ENCODE assay signal across 9 mouse cellular contexts in genomic region chr9:113929676-113930075, GRCm38 (mm10). TPM values are rescaled to one million over a fixed set of nuclear protein-coding genes. Genes with fewer than 3 reads are reported as not detected.
DNase-seq lines count a peak whose midpoint lies in the region; ATAC-seq and TF ChIP-seq lines count a peak whose summit lies in the region.
"Had no signal": no experiment of that assay in that cellular context is flagged by ENCODE, and none has a peak within 500 bp of the region (broad histone marks: within the 10 kb centered on the region; RNA-seq: fewer than 3 reads in every experiment).

No protein-coding gene starts in this region.

- H3K27ac ChIP-seq in forebrain, embryonic 10.5 days = 0 out of 2 replicates have a peak overlapping the region, but pooled peaks have one; percentile 93
- no peak overlapping the region for H3K27ac ChIP-seq in forebrain, embryonic 14.5 days (ENCODE audit: low read depth, low read length)
- H3K27ac ChIP-seq in liver, adult 2 months (replicated peaks; ENCODE audit: insufficient read depth, low read depth, low read length) = peak overlapping the region; percentile 84
- 0 out of 2 replicates have a peak overlapping the region, but pooled peaks have one; percentile 93 for H3K27ac ChIP-seq in embryonic facial prominence, embryonic 10.5 days (replicated peaks)
- peak overlapping the region; percentile 91 for H3K27ac ChIP-seq in midbrain, embryonic 15.5 days

- H3K9ac ChIP-seq in forebrain, embryonic 14.5 days (ENCODE audit: low read length) = no peak overlapping the region
- H3K9ac ChIP-seq in liver, adult 2 months (ENCODE audit: low read depth, low read length) = no peak overlapping the region
- H3K9ac ChIP-seq in midbrain, embryonic 15.5 days = no peak overlapping the region

- H3K4me3 ChIP-seq in forebrain, embryonic 10.5 days = peak overlapping the region; percentile 96; the same call in 1 of the 2 replicates
- no peak overlapping the region for H3K4me3 ChIP-seq in forebrain, embryonic 14.5 days (ENCODE audit: low read depth, low read length)
- no peak overlapping the region for H3K4me3 ChIP-seq in liver, adult 2 months (ENCODE audit: insufficient read depth, low read depth, low read length)
- peak overlapping the region; percentile 97 for H3K4me3 ChIP-seq in embryonic facial prominence, embryonic 10.5 days
- H3K4me3 ChIP-seq in midbrain, embryonic 15.5 days = peak overlapping the region; percentile 78; the same call in 1 of the 2 replicates

- H3K9me3 ChIP-seq in forebrain, embryonic 10.5 days = no peaks in the 10 kb centered on the region
- H3K9me3 ChIP-seq in forebrain, embryonic 14.5 days (replicated peaks; ENCODE audit: control insufficient read depth, low read length) = no peaks in the 10 kb centered on the region
- H3K9me3 ChIP-seq in embryonic facial prominence, embryonic 10.5 days = no peaks in the 10 kb centered on the region
- H3K9me3 ChIP-seq in midbrain, embryonic 15.5 days = no peaks in the 10 kb centered on the region
- H3K9me3 ChIP-seq: lung, embryonic 15.5 days had no signal

- 0 out of 2 replicates have a peak, but pooled peaks cover under 1% of the 10 kb centered on the region for H3K36me3 ChIP-seq in forebrain, embryonic 10.5 days (replicated peaks)
- H3K36me3 ChIP-seq in forebrain, embryonic 14.5 days (ENCODE audit: control insufficient read depth, insufficient read depth, low read length) = 0 out of 2 replicates have a peak, but pooled peaks cover 5% of the 10 kb centered on the region
- no peaks in the 10 kb centered on the region for H3K36me3 ChIP-seq in liver, adult 2 months (ENCODE audit: control insufficient read depth, insufficient read depth, low read length)
- H3K36me3 ChIP-seq in embryonic facial prominence, embryonic 10.5 days (replicated peaks) = peaks cover 7% of the 10 kb centered on the region; the same call in 1 of the 2 replicates
- 0 out of 2 replicates have a peak, but pooled peaks cover 3% of the 10 kb centered on the region for H3K36me3 ChIP-seq in midbrain, embryonic 15.5 days (replicated peaks)
- H3K36me3 ChIP-seq: lung, embryonic 15.5 days had no signal

- H3K27me3 ChIP-seq in forebrain, embryonic 10.5 days (ENCODE audit: poor library complexity, severe bottlenecking) = no peaks in the 10 kb centered on the region
- no peaks in the 10 kb centered on the region for H3K27me3 ChIP-seq in forebrain, embryonic 14.5 days (replicated peaks; ENCODE audit: control insufficient read depth, insufficient read depth, low read length)
- H3K27me3 ChIP-seq in liver, adult 2 months (ENCODE audit: control insufficient read depth, insufficient read depth, low read length) = no peaks in the 10 kb centered on the region
- H3K27me3 ChIP-seq in embryonic facial prominence, embryonic 10.5 days (replicated peaks; ENCODE audit: low read depth, poor library complexity, severe bottlenecking) = no peaks in the 10 kb centered on the region
- H3K27me3 ChIP-seq in midbrain, embryonic 15.5 days (replicated peaks) = no peaks in the 10 kb centered on the region
- H3K27me3 ChIP-seq: lung, embryonic 15.5 days had no signal

- DNase-seq in forebrain, embryonic 10.5 days (ENCODE audit: extremely low spot score, low spot score) = no peak
- DNase-seq in forebrain, embryonic 14.5 days (ENCODE audit: low spot score) = no peak
- peak; percentile 82 for DNase-seq in liver, adult 2 months (ENCODE audit: extremely low read depth, low read depth, low spot score)
- no peak for DNase-seq in liver
- no peak for DNase-seq in embryonic facial prominence, embryonic 10.5 days (ENCODE audit: low spot score)
- no peak for DNase-seq in cerebellum, postnatal 10 days
- no peak for DNase-seq in thymus, postnatal 36 days

- TF ChIP-seq POLR2A in liver, adult 2 months (IDR thresholded peaks at IDR 0.05; ENCODE audit: extremely low read depth, insufficient read depth, low read length) = no peak

- no peak for ATAC-seq in forebrain, embryonic 14.5 days
- no peak for ATAC-seq in midbrain, embryonic 15.5 days (replicated peaks)

- no peak overlapping the region; the same call in 1 of the 2 replicates for H3K4me2 ChIP-seq in forebrain, embryonic 14.5 days (ENCODE audit: low read length)
- H3K4me2 ChIP-seq in midbrain, embryonic 15.5 days = no peak overlapping the region

- peaks cover 10% of the 10 kb centered on the region for H3K79me2 ChIP-seq in liver, adult 2 months (ENCODE audit: control insufficient read depth, insufficient read depth, low read length)

- 83% methylated on average over 1 of the region's 1 CpGs for WGBS in forebrain, embryonic 10.5 days
- WGBS in forebrain, embryonic 14.5 days = 78% methylated on average over 1 of the region's 1 CpGs
- WGBS in liver, adult 2 months = 58% methylated on average over 1 of the region's 1 CpGs
- 77% methylated on average over 1 of the region's 1 CpGs for WGBS in embryonic facial prominence, embryonic 10.5 days
- WGBS in midbrain, embryonic 15.5 days = 85% methylated on average over 1 of the region's 1 CpGs

- H3K4me1 ChIP-seq in forebrain, embryonic 10.5 days = peaks cover 27% of the 10 kb centered on the region
- peaks cover 15% of the 10 kb centered on the region for H3K4me1 ChIP-seq in forebrain, embryonic 14.5 days (ENCODE audit: control insufficient read depth, insufficient read depth, low read length)
- H3K4me1 ChIP-seq in liver, adult 2 months (ENCODE audit: control insufficient read depth, insufficient read depth, low read length) = peaks cover 11% of the 10 kb centered on the region
- H3K4me1 ChIP-seq in embryonic facial prominence, embryonic 10.5 days = peaks cover 18% of the 10 kb centered on the region
- H3K4me1 ChIP-seq in midbrain, embryonic 15.5 days = peaks cover 29% of the 10 kb centered on the region

- TF ChIP-seq CTCF in liver, adult 2 months (IDR thresholded peaks at IDR 0.05; ENCODE audit: low read depth, low read length) = no peak

RNA-seq across cellular contexts. Expression of gene Ubp1, which starts 1.1 kb away (rescaled TPM):
- 35.4 and 39.1 TPM in 2 replicates for polyA plus RNA-seq in forebrain, embryonic 10.5 days (2016; fragmentation: Nextera tagmentation; extraction: Ambion mirVana)
- 30.5 and 30.7 TPM in 2 replicates for polyA plus RNA-seq in forebrain, embryonic 14.5 days (2014; fragmentation: Nextera tagmentation; extraction: Ambion mirVana)
- 24.2 and 30.9 TPM in 2 replicates for total RNA-seq in liver, adult 2 months (2014; rRNA removed)
- polyA plus RNA-seq in liver, adult 2 months (2012; rRNA removed) = 26.6 and 27.8 TPM in 2 replicates
- polyA plus RNA-seq in embryonic facial prominence, embryonic 10.5 days (2016; fragmentation: Nextera tagmentation; extraction: Ambion mirVana) = 39.0 and 39.2 TPM in 2 replicates
- polyA plus RNA-seq in midbrain, embryonic 15.5 days (2015; fragmentation: Nextera tagmentation; extraction: Ambion mirVana) = 33.1 and 34.2 TPM in 2 replicates

Comparison
In these comparisons a context has a peak if more than half of its experiments do, and no peak if none do; other contexts are left out.
1. H3K4me3 ChIP-seq: peak in forebrain, embryonic 10.5 days (single experiment), embryonic facial prominence, embryonic 10.5 days (single experiment) and midbrain, embryonic 15.5 days (single experiment); none in forebrain, embryonic 14.5 days (single experiment) and liver, adult 2 months (single experiment).